Comparison of ENCODE assay signal across 11 mouse cellular contexts in genomic region chr15:101126876-101127544, GRCm38 (mm10). TPM values are rescaled to one million over a fixed set of nuclear protein-coding genes. Genes with fewer than 3 reads are reported as not detected.
DNase-seq lines count a peak whose midpoint lies in the region.
"Had no signal": no experiment of that assay in that cellular context is flagged by ENCODE, and none has a peak within 500 bp of the region (broad histone marks: within the 10 kb centered on the region; RNA-seq: fewer than 3 reads in every experiment).

No protein-coding gene starts in this region.

- intact Hi-C loops in heart, postnatal 25 days (cut with DNase I), result no loop called here

- DNase-seq in NIH3T3 (ENCODE audit: low read depth) (peak; percentile 49), MN1 (ENCODE audit: low spot score) (no peak)
- peak; percentile 51 for DNase-seq in fibroblast of lung, adult 2 months (ENCODE audit: low read depth)
- peak; percentile 65 for DNase-seq in heart, postnatal 25 days (ENCODE audit: low spot score)
- DNase-seq in lung, postnatal 14 days, result peak; percentile 65
- no peak for DNase-seq in frontal cortex, postnatal 10 days (ENCODE audit: low spot score in 2 of 2)
- DNase-seq in right cerebral cortex, adult 18-20 months, result no peak
- DNase-seq: adrenal gland, postnatal 14 days; cerebellum, adult 9-11 months; retina, postnatal 1 day; thymus, postnatal 14 days had no signal

RNA-seq across cellular contexts. Expression of gene Acvrl1, which starts 1.3 kb away (rescaled TPM):
- total RNA-seq in heart, postnatal 25 days (2021), result 10 to 100 TPM; 23.2 to 31.5 TPM

RNA-seq across cellular contexts. Expression of gene Ankrd33, which starts 11.5 kb away (rescaled TPM):
- total RNA-seq in heart, postnatal 25 days (2021), result not detected
- total RNA-seq: adrenal gland, postnatal 14 days had no signal

RNA-seq across cellular contexts. Expression of gene Acvr1b, which starts 46.9 kb away (rescaled TPM):
- 10 to 100 TPM; 11.7 to 14.5 TPM for total RNA-seq in heart, postnatal 25 days (2021)

RNA-seq across cellular contexts. Expression of gene Fignl2, which starts 48.6 kb away (rescaled TPM):
- total RNA-seq in heart, postnatal 25 days (2021), result 1 to 10 TPM; 1.3 to 1.4 TPM

Comparison
In these comparisons a context has a peak if more than half of its experiments do, and no peak if none do; other contexts are left out.
1. DNase-seq: peak in NIH3T3 (single experiment), fibroblast of lung, adult 2 months (single experiment), heart, postnatal 25 days (single experiment) and lung, postnatal 14 days (single experiment); none in frontal cortex, postnatal 10 days (0 of 2), MN1 (single experiment) and right cerebral cortex, adult 18-20 months (single experiment).